Mouse (Mus musculus): ENCODE results near the gene Cog8. TPM values are rescaled to one million over a fixed set of nuclear protein-coding genes. Genes with fewer than 3 reads are reported as not detected.

Cog8 gene
- polyA plus RNA-seq, 1 experiment from 2014 or later, result 31.1 TPM

GRCm38 (mm10) chr8:107076239-107076888 is 19.9 kb upstream of the Cog8 start:
- in situ Hi-C loops (cut with MboI; ENCODE audit: low pct_unique_long_range_greater_than_20kb), result no loop called here
- no peak for TF ChIP-seq CTCF (IDR thresholded peaks at IDR 0.05)
- ATAC-seq (no peak), DNase-seq (ENCODE audit: low read depth, low spot score) (no peak)
- CTCF ChIA-PET, result interaction anchor here (1.6 kb wide), 1 partner anchor 16 kb away, joined by 3 read pairs; no protein-coding TSS in a partner anchor
- POLR2A ChIA-PET, result no interaction called here
- no peaks in the 10 kb centered on the region for H3K27me3 ChIP-seq

DNA sequence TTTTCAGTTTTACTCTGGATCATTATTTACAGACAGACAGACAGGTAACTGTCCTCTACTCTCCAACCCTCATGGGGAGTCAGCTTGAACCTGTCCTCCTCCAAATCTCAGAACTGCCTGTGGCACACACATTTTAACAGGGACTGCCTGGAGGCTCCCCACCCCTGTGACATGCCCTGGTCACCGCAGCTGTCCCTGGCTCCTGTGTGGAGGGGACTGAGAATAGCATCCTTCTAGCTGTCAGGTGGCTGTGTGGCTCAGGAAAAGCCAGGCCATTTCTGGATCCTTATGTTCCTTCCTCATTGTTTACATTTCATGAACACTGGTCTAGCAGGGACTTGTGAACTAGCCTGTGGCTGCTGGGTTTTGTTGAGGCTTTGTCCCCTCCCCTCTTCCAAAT is 17.6 kb upstream of the Cog8 start:
- TF ChIP-seq CTCF (IDR thresholded peaks at IDR 0.05), result no peak
- in situ Hi-C loops (cut with MboI; ENCODE audit: low pct_unique_long_range_greater_than_20kb), result no loop called here
- ATAC-seq (no peak), DNase-seq (ENCODE audit: low read depth, low spot score) (no peak)
- no peaks in the 10 kb centered on the region for H3K27me3 ChIP-seq
- CTCF ChIA-PET, result no interaction called here
- POLR2A ChIA-PET, result interaction anchor here (0.9 kb wide), 1 partner anchor 9 kb away, joined by 3 read pairs; the partner anchor contains the start of gene Tmed6

DNA sequence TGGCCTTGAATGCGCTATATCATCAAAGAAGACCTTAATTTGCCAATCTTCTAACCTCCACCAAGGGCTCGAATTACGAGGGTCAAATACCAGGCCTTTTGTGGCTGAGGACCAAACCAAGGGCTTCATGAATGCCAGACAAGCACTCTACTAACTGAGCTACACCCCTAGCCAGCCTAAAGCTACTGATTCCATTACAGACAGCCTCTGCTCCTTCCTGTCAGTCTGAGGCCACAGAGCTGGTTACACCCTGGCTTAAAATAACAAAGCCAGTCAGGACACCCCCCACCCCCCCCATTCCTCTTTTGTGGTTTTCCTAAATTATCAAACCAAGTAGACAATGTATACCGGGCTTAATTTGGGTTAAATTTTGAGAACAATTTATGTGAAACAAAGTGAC is 17.2 kb upstream of the Cog8 start:
- in situ Hi-C loops (cut with MboI; ENCODE audit: low pct_unique_long_range_greater_than_20kb), result no loop called here
- no peak for DNase-seq (ENCODE audit: low read depth, low spot score)
- TF ChIP-seq CTCF (IDR thresholded peaks at IDR 0.05), result no peak
- CTCF ChIA-PET, result no interaction called here
- ATAC-seq, result peak; percentile 41
- POLR2A ChIA-PET, result interaction anchor here (0.9 kb wide), 1 partner anchor 9 kb away, joined by 3 read pairs; the partner anchor contains the start of gene Tmed6
- no peaks in the 10 kb centered on the region for H3K27me3 ChIP-seq

DNA sequence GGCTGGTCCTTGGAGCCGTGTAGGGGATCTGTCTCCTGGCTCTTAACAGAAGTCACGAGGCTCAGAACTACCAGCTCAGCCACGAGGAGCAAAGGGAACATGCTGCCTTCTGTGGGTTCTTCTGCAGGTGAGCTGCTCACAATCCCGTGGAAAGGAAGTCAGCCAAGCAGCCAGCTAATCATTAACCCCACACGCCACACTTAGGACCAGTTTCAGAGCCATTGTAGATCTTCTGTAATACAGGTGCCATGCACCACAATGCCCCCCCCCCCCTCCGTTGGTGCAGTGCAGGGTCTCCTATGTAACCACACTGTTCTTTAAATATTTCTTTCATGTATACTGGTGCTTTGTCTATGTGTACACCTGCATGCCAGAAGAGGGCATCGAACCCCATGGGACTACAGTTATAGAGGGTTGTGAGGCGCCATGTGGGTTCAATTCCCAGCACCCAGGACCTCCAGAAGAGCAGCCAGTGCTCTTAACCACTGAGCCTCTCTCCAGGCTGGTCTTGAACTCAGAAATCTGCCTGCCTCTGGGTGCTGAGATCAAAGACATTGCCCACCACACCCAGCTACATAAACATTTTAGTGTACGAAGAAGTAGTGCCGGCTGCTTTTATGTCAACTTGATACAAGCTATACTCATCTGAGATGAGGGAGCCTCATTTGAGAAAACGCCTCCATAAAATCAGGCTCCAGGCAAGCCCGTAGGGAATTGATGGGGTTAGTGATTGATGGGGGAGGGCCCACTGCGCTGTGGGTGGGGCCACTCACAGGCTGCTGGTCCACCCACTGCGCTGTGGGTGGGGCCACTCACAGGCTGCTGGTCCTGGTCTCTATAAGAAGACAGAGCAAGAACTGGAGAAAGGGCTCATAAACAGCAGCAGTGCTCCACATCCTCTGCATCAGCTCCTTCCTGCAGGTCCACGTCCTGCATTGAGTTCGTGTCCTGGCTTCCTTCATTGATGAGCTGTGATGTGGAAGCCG is 9.3 kb upstream of the Cog8 start, which contains the start of gene Tmed6:
Gene Tmed6 (minus strand): TSS at position 134 of the 986 bp plus-strand sequence.
- ChIA-PET POLR2A (interaction anchor here (0.9 to 1.7 kb wide), 4 partner anchors 8 to 131 kb away, joined by 3 to 11 read pairs (median 3); partner anchors contain the start of genes Pdf and Sntb2), CTCF (interaction anchor here (0.8 to 1.3 kb wide), 2 partner anchors 22 to 27 kb away, joined by 3 to 4 read pairs; no protein-coding TSS in a partner anchor)
- no peak for ATAC-seq
- no peak for TF ChIP-seq CTCF (IDR thresholded peaks at IDR 0.05)
- in situ Hi-C loops (cut with MboI; ENCODE audit: low pct_unique_long_range_greater_than_20kb), result no loop called here
- no peaks in the 10 kb centered on the region for H3K27me3 ChIP-seq
- no peak for DNase-seq (ENCODE audit: low read depth, low spot score)

- ATAC-seq (no peak), DNase-seq (ENCODE audit: low read depth, low spot score) (no peak)
- in situ Hi-C loops (cut with MboI; ENCODE audit: low pct_unique_long_range_greater_than_20kb), result no loop called here
- TF ChIP-seq CTCF (IDR thresholded peaks at IDR 0.05), result no peak
- POLR2A ChIA-PET, result no interaction called here
- H3K27me3 ChIP-seq, result no peaks in the 10 kb centered on the region
- CTCF ChIA-PET, result no interaction called here
Observed at GRCm38 (mm10) chr8:107062613-107063012, 6.1 kb upstream of the Cog8 start.

DNA sequence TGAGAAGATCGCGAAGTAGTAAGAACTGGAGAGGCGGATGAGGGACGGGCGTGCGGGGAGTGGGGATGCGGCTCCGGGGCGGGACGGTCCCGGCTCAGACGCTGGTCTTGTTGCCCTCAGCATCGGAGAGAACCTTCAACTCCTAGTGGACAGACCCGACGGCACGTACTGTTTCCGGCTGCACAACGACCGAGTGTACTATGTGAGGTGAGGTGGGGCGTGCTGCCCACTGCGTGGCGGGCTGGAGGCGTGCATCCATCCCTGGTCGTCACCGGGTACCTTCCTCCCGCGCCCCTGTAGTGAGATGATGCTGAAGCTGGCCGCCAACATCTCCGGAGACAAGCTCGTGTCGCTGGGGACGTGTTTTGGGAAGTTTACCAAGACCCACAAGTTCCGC is 482 bp upstream of the Cog8 start:
- ATAC-seq (peak; percentile 37), DNase-seq (ENCODE audit: low read depth, low spot score) (no peak)
- no peak for TF ChIP-seq CTCF (IDR thresholded peaks at IDR 0.05)
- no peaks in the 10 kb centered on the region for H3K27me3 ChIP-seq
- ChIA-PET POLR2A (interaction anchor here (0.6 to 1.5 kb wide), 3 partner anchors 13 to 122 kb away, joined by 3 to 4 read pairs (median 3); partner anchors contain the start of gene Sntb2), CTCF (no interaction called here)
- in situ Hi-C loops (cut with MboI; ENCODE audit: low pct_unique_long_range_greater_than_20kb), result no loop called here

DNA sequence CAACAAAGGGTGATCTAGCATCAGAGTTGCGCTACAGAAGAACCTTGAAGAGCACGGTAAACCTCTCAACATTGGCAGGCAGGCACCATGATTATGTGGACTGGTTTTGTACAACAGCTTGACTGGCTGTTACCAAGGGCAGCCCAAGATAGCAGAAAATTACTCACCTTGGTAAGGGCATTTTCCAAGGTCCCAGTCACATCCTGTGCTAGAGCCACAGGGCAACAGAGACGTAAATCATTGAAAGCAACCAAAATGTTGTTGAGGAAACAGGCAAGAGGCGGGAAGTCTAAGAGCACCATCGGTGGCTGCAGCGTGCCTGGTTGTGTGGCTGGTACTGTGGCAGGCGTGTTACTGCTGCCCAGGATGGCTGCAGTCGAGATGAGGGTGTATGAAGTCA is 4.4 kb downstream of the Cog8 start:
- no peak for TF ChIP-seq CTCF (IDR thresholded peaks at IDR 0.05)
- ChIA-PET CTCF (no interaction called here), POLR2A (no interaction called here)
- ATAC-seq (no peak), DNase-seq (ENCODE audit: low read depth, low spot score) (no peak)
- no peaks in the 10 kb centered on the region for H3K27me3 ChIP-seq
- in situ Hi-C loops (cut with MboI; ENCODE audit: low pct_unique_long_range_greater_than_20kb), result no loop called here

GRCm38 (mm10) chr8:107049480-107049879 is 7.0 kb downstream of the Cog8 start:
- ChIA-PET POLR2A (interaction anchor here (0.7 to 1.6 kb wide), 3 partner anchors 10 to 26 kb away, joined by 3 to 6 read pairs (median 4); partner anchors contain the start of gene Tmed6), CTCF (no interaction called here)
- DNase-seq (ENCODE audit: low read depth, low spot score), result no peak
- no peak for TF ChIP-seq CTCF (IDR thresholded peaks at IDR 0.05)
- no peak for ATAC-seq
- in situ Hi-C loops (cut with MboI; ENCODE audit: low pct_unique_long_range_greater_than_20kb), result no loop called here
- no peaks in the 10 kb centered on the region for H3K27me3 ChIP-seq

DNA sequence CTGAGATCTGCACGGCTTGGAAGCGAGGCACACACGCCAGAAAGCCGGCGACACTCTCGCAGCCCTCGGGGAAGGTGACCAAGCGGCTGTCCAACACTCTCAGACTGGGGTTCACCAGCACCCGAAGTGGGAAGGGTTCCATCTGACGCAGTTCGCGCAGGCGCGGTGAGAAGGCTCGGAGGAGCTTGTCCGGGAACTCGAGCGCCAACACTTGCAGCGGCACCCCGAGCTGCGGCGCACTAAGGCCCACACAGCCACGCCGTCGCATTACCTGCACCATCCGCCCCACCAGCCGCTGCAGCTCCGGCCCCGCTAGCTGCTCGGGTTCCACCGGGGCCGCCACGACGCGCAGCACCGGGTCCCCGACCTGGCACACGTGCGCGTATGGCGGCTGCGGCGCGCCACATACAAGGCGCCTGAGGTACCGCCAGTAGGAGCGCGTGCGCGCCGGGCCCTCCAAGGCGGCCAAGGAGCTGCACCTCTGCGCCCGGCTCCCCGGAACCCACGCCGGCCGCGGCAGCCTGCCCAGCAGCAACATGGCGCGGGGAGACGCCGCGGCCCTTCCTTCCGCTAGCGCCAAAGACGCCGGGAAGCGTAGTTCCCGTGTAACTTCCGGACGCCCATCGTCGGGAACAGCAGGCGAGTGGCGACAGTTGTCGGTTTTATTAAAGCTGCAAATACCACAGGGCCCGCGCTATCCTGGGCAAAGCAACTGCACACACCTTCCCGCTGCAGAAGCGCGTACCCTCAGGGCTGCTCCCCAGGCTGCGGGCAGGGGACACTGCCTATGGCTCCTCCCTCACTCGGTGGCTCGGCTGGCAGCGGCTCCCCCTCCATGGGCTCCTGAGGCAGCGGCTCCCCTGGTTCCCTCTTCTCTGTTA is 8.2 kb downstream of the Cog8 start, which contains the start of gene Pdf:
Gene Pdf (minus strand): TSS at position 554 of the 881 bp plus-strand sequence.
- no peaks in the 10 kb centered on the region for H3K27me3 ChIP-seq
- in situ Hi-C loops (cut with MboI; ENCODE audit: low pct_unique_long_range_greater_than_20kb), result no loop called here
- DNase-seq (ENCODE audit: low read depth, low spot score), result no peak
- POLR2A ChIA-PET, result interaction anchor here (1.1 to 1.6 kb wide), 5 partner anchors 9 to 17 kb away, joined by 3 to 6 read pairs (median 4); partner anchors contain the start of gene Tmed6
- peak; percentile 69 for ATAC-seq
- CTCF ChIA-PET, result interaction anchor here (0.7 to 1.0 kb wide), 2 partner anchors 14 to 20 kb away, joined by 3 to 4 read pairs; no protein-coding TSS in a partner anchor
- TF ChIP-seq CTCF (IDR thresholded peaks at IDR 0.05), result no peak

All from Patski (cell line).